Mouse (Mus musculus) testis, adult 2 months (tissue): Measurements from ENCODE around the gene Tmem150c.

Source experiments
- CTCF ChIP-seq: fragments of 200-500 bp; IDR thresholded peaks from 2 replicates; pipeline ENCODE4 v1.5.1; 2012; ENCODE audit warnings: low read depth, mild to moderate bottlenecking, inconsistent platforms, low read length, moderate library complexity; ENCODE audit not compliant: control insufficient read depth, insufficient read depth, insufficient replicate concordance
- POLR2A ChIP-seq: fragments of 200-500 bp; IDR thresholded peaks from 2 replicates; pipeline ENCODE4 v1.6.1; 2012; ENCODE audit warnings: low read depth, mild to moderate bottlenecking, inconsistent platforms, low read length, moderate library complexity; ENCODE audit not compliant: control insufficient read depth

- no peak for TF ChIP-seq POLR2A
- no peak for TF ChIP-seq CTCF
These were observed 16.0 kb upstream of the Tmem150c start for GRCm38 (mm10) chr5:100175582-100175981.
